Mouse (Mus musculus) heart, embryonic 10.5 days (tissue): ENCODE results near the gene Psma4. TPM values are rescaled to one million over a fixed set of nuclear protein-coding genes. Genes with fewer than 3 reads are reported as not detected.
A peak's percentile ranks its signal among the peaks of the same experiment; 100 is the strongest.
"Not testable (repeated sequence)": the region's sequence is repeated elsewhere in the genome, so short reads cannot be mapped to it uniquely, and the experiment has no call there.

Experiments used
- DNase-seq: peaks from one replicate; pipeline ENCODE4 v3.0.0-alpha.2; 2017; ENCODE audit warnings: low spot score
- H3K27ac ChIP-seq: fragments of 300-500 bp; sonication (generic); 2 replicates; pipeline ENCODE4 v1.5.1; 2016; ENCODE audit warnings: mild to moderate bottlenecking
- H3K27me3 ChIP-seq: fragments of 300-500 bp; sonication (generic); 2 replicates; pipeline ENCODE4 v1.6.1; 2016; ENCODE audit warnings: mild to moderate bottlenecking; ENCODE audit not compliant: poor library complexity, insufficient read depth, severe bottlenecking
- H3K36me3 ChIP-seq: fragments of 300-500 bp; sonication (generic); 2 replicates; pipeline ENCODE4 v1.6.1; 2016; ENCODE audit warnings: mild to moderate bottlenecking, moderate library complexity
- H3K4me1 ChIP-seq: fragments of 300-500 bp; sonication (generic); 2 replicates; pipeline ENCODE4 v1.6.1; 2016; ENCODE audit warnings: mild to moderate bottlenecking
- H3K4me3 ChIP-seq: fragments of 300-500 bp; sonication (generic); 2 replicates; pipeline ENCODE4 v1.5.1; 2016; ENCODE audit warnings: mild to moderate bottlenecking, moderate library complexity
- H3K9me3 ChIP-seq: fragments of 300-500 bp; sonication (generic); 2 replicates; pipeline ENCODE4 v1.6.1; 2016; ENCODE audit warnings: mild to moderate bottlenecking, moderate library complexity
- WGBS: fragments of 180-500 bp; shearing (Covaris S2); methylation state at CpG from one replicate; pipeline ENCODE4 v1.1.7; 2016; 5-methylcytosine and 5-hydroxymethylcytosine counted together
- polyA plus RNA-seq: library from polyadenylated mRNA; unstranded; fragments of >200 nt; fragmentation: Nextera tagmentation; extraction: Ambion mirVana; gene quantifications from 2 replicates; pipeline ENCODE4 v1.2.1, GENCODE M21; 2016

Psma4 gene
- polyA plus RNA-seq, 1 experiment from 2014 or later: 307 TPM

DNA sequence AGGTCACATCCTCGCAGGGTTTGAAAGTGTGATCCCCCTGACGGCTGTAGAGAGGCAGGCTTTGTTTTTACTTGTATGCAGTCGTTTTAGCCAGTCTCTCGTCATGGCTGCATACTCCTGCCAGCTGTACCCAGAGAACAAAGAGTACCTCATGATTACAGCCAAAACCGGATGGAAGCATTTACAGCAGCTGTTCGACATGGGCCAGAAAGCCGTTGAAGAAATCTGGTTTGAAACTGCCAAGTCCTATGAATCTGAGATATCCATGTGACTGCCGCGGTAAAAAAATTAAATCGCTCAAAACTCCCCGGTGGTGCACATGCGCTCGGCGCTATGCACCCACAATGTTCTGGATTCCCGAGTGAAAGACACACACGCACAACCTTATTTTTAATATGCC lies 4.3 kb upstream of the Psma4 start:
- Histone ChIP-seq H3K4me3 (no peak overlapping the region), H3K27me3 (no peaks in the 10 kb centered on the region), H3K36me3 (no peaks in the 10 kb centered on the region), H3K9me3 (no peaks in the 10 kb centered on the region), H3K4me1 (0 out of 2 replicates have a peak, but pooled peaks cover 1% of the 10 kb centered on the region), H3K27ac (no peak overlapping the region)
- no peak for DNase-seq
- 72% methylated on average over 16 of the region's 16 CpGs for WGBS

- no peak overlapping the region for H3K27ac ChIP-seq
- H3K4me3 ChIP-seq: no peak overlapping the region
- H3K27me3 ChIP-seq: no peaks in the 10 kb centered on the region
- H3K9me3 ChIP-seq: no peaks in the 10 kb centered on the region
- peak; percentile 10 for DNase-seq
- peaks cover 22% of the 10 kb centered on the region for H3K36me3 ChIP-seq
- H3K4me1 ChIP-seq: peaks cover 11% of the 10 kb centered on the region
Observed at GRCm38 (mm10) chr9:54949465-54949864, 1.1 kb upstream of the Psma4 start.

GRCm38 (mm10) chr9:54950162-54950561 lies 428 bp upstream of the Psma4 start:
- not testable (repeated sequence) for DNase-seq, H3K9me3 ChIP-seq, H3K27me3 ChIP-seq
- Histone ChIP-seq H3K4me1 (peaks cover 11% of the 10 kb centered on the region), H3K36me3 (peaks cover 29% of the 10 kb centered on the region), H3K27ac (peak overlapping the region; percentile 96), H3K4me3 (peak overlapping the region; percentile 97)
- 39% methylated on average over 8 of the region's 8 CpGs for WGBS

DNA sequence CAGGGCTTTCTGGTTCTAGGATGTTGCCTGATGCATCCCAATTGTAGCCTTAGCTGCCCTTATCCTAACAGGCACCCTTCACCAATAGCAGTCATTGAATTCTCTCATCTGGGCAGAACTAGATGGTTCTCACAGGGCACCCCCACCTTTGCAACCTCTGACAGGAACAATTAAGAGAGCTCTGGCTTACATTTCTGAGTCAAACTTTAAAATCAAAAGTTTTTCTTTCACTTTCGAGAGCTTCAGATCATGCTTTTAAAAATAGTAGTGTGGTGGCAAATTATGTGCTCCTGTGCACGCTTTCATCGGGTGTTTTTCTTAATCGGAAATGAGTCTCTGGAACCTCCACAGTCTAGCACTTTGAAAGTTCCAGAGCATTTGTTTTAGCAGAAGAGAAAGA lies 10.5 kb downstream of the Psma4 start:
- Histone ChIP-seq H3K4me1 (no peaks in the 10 kb centered on the region), H3K27me3 (no peaks in the 10 kb centered on the region), H3K27ac (no peak overlapping the region), H3K36me3 (peaks cover 44% of the 10 kb centered on the region), H3K4me3 (no peak overlapping the region), H3K9me3 (no peaks in the 10 kb centered on the region)
- DNase-seq: no peak
- WGBS: 93% methylated on average over 4 of the region's 4 CpGs

- no peak for DNase-seq
- H3K4me3 ChIP-seq: no peak overlapping the region
- H3K36me3 ChIP-seq: peaks cover 19% of the 10 kb centered on the region
Observed at GRCm38 (mm10) chr9:54963669-54964068, 13.1 kb downstream of the Psma4 start.

GRCm38 (mm10) chr9:54969972-54970637 lies 19.5 kb downstream of the Psma4 start:
- H3K4me1 ChIP-seq: no peaks in the 10 kb centered on the region

More at GRCm38 (mm10) chr9:54963669-54964068, 13.1 kb downstream of the Psma4 start:
- Histone ChIP-seq H3K27ac (no peak overlapping the region), H3K27me3 (no peaks in the 10 kb centered on the region), H3K9me3 (peaks cover 2% of the 10 kb centered on the region; the same call in 1 of the 2 replicates), H3K4me1 (no peaks in the 10 kb centered on the region)

GRCm38 (mm10) chr9:54980674-54981073 lies 30.1 kb downstream of the Psma4 start, which contains the start of gene Chrna5:
Gene Chrna5, plus strand, starts transcription at chr9:54980880.
- no peaks in the 10 kb centered on the region for H3K36me3 ChIP-seq
- no peaks in the 10 kb centered on the region for H3K9me3 ChIP-seq
- H3K4me3 ChIP-seq: peak within 1 kb of the TSS; percentile 73
- 72% methylated on average over 8 of the region's 8 CpGs for WGBS
- DNase-seq: no peak
- peak within 1 kb of the TSS; percentile 30; the same call in 1 of the 2 replicates for H3K27ac ChIP-seq
- H3K4me1 ChIP-seq: peaks cover 10% of the 10 kb centered on the region; the same call in 1 of the 2 replicates
- H3K27me3 ChIP-seq: peaks cover 50% of the 10 kb centered on the region

More at GRCm38 (mm10) chr9:54969972-54970637, 19.5 kb downstream of the Psma4 start:
- no peak overlapping the region for H3K4me3 ChIP-seq
- no peak overlapping the region for H3K27ac ChIP-seq
- DNase-seq: no peak
- no peaks in the 10 kb centered on the region for H3K36me3 ChIP-seq
- 62% methylated on average over 8 of the region's 8 CpGs for WGBS
- peaks cover 2% of the 10 kb centered on the region; the same call in 1 of the 2 replicates for H3K9me3 ChIP-seq
- H3K27me3 ChIP-seq: no peaks in the 10 kb centered on the region

DNA sequence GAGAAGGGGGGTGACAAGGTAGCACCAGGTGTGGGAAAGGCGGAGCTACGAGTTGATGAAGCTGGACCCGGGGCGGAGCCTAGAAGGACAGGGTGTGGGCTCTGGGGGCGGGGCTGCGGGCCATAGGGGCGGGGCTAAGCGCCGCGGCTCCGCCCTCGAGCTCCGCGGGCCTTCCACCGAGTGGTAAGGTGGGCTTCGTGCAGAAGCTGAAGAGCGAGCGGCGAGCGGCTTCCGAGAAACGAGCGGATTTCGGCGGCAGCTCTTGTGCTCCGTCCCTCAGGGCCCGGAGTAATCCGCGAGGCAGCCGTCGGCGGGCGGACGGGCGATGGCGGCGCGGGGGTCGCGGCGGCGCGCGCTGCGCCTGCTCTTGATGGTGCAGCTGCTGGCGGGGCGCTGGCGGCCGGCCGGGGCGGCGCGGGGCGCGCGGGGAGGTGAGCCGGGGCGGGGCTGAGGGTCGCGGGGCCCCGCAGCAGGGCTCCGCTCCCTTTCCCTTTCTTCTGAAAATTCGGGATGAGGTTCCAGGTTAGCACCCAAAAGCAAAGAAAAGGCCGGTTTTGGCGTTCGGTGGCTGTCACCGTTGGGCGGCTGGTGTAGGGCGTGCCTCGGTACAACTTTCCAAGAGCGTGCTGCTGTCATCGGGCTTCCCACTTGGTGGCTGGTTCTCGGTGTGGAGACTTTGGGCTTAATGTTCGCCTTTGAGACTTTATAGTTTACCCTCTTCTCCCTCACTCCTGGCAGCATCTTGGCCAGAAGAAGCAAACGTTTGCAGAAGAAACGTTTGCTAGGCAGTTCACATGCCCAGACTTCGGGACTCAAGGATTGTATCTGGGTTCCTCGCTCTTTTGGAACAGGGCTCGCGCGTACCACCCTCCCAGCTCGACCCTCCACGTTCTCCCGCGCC lies 31.0 kb downstream of the Psma4 start:
- Histone ChIP-seq H3K27ac (peak overlapping the region; percentile 30; the same call in 1 of the 2 replicates), H3K4me3 (peak overlapping the region; percentile 73), H3K9me3 (no peaks in the 10 kb centered on the region), H3K36me3 (no peaks in the 10 kb centered on the region), H3K27me3 (peaks cover 50% of the 10 kb centered on the region), H3K4me1 (peaks cover 10% of the 10 kb centered on the region; the same call in 1 of the 2 replicates)
- peak; percentile 83 for DNase-seq
- under 1% methylated on average over 85 of the region's 85 CpGs for WGBS

DNA sequence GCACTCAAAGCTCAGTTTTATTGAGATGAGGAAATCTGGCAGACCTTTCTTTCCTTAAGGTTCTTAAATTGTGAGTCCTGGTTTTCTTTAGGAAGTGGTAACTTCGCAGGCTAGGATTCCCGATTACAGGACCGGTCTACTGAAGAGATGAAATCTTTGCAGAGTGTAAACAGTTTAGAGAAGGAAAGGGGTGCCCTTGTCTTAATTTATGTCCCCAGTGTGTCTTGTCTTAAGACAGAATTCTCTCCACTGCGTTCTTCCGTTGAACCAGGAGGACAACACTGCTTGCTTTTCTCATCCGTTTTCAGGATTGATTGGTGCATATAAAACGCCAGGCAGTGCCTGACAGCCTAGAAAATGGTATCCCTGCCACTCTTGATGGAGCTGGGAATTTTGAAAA lies 31.8 kb downstream of the Psma4 start:
- WGBS: 9% methylated on average over 7 of the region's 7 CpGs
- no peaks in the 10 kb centered on the region for H3K9me3 ChIP-seq
- H3K4me1 ChIP-seq: peaks cover 10% of the 10 kb centered on the region; the same call in 1 of the 2 replicates
- no peak for DNase-seq
- peaks cover 50% of the 10 kb centered on the region for H3K27me3 ChIP-seq
- no peaks in the 10 kb centered on the region for H3K36me3 ChIP-seq
- no peak overlapping the region for H3K27ac ChIP-seq
- H3K4me3 ChIP-seq: peak overlapping the region; percentile 73

DNA sequence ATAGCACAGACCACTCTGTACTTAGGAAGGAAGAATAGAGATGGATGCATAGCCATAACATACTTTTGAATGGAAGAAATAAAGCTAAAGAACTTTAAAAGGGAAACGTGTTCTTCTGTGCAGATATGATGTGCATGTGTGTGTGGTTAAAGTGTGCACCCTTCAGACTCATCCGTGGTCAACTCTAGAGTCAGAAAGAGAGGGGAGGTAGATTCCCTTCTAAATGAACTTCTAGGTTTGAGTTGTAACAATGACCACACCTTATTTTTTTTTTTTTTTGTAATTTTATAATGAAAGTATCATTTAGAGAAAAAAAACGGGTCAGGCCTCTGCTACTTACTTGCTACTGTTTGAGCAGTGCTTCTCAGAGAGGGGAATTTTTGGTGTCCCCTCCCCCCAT lies 39.8 kb downstream of the Psma4 start:
- H3K9me3 ChIP-seq: no peaks in the 10 kb centered on the region
- DNase-seq: no peak
- WGBS: 72% methylated on average over 3 of the region's 3 CpGs
- no peak overlapping the region for H3K27ac ChIP-seq
- H3K36me3 ChIP-seq: no peaks in the 10 kb centered on the region
- H3K4me1 ChIP-seq: no peaks in the 10 kb centered on the region
- H3K4me3 ChIP-seq: no peak overlapping the region
- H3K27me3 ChIP-seq: no peaks in the 10 kb centered on the region

DNA sequence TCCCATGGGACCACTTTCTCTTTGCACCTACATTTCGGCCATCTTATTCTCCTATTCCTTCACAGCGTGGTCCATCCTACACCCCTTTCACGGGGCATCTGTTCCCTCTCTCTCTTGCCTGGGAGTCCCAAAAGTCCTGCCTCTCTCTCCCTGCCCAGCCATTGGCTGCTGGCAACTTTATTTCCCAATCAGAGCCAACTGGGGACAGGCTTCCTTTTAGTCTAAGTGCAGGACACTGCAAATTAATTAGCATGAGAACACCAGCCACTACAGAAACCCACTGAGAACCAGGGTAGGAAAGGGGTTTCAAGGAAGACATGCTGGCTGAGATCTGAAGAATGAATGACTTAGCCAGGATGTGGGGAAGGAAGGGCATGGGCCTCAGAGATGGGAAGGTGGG lies 43.8 kb downstream of the Psma4 start:
- Histone ChIP-seq H3K36me3 (no peaks in the 10 kb centered on the region), H3K27ac (no peak overlapping the region), H3K4me3 (no peak overlapping the region), H3K27me3 (no peaks in the 10 kb centered on the region), H3K4me1 (no peaks in the 10 kb centered on the region), H3K9me3 (no peaks in the 10 kb centered on the region)
- WGBS: 62% methylated on average over 3 of the region's 3 CpGs
- DNase-seq: no peak

GRCm38 (mm10) chr9:54995645-54996044 lies 45.1 kb downstream of the Psma4 start:
- no peaks in the 10 kb centered on the region for H3K9me3 ChIP-seq
- H3K4me1 ChIP-seq: no peaks in the 10 kb centered on the region
- H3K36me3 ChIP-seq: no peaks in the 10 kb centered on the region
- DNase-seq: no peak
- H3K27ac ChIP-seq: no peak overlapping the region
- 38% methylated on average over 3 of the region's 3 CpGs for WGBS
- H3K27me3 ChIP-seq: no peaks in the 10 kb centered on the region
- H3K4me3 ChIP-seq: no peak overlapping the region

GRCm38 (mm10) chr9:55003609-55004008 lies 53.0 kb downstream of the Psma4 start:
- Histone ChIP-seq H3K36me3 (no peaks in the 10 kb centered on the region), H3K27me3 (no peaks in the 10 kb centered on the region), H3K4me1 (no peaks in the 10 kb centered on the region), H3K9me3 (no peaks in the 10 kb centered on the region), H3K27ac (no peak overlapping the region), H3K4me3 (no peak overlapping the region)
- 72% methylated on average over 4 of the region's 4 CpGs for WGBS
- DNase-seq: no peak
